Mouse (Mus musculus) ovary, adult 18-20 months (tissue): ENCODE results near the gene Vps72.
"Not testable (repeated sequence)": the region's sequence is repeated elsewhere in the genome, so short reads cannot be mapped to it uniquely, and the experiment has no call there.

Experiments
- DNase-seq: peaks from one replicate; pipeline ENCODE4 v3.0.0; 2022; ENCODE audit warnings: low spot score, mixed read lengths

Gene Vps72

DNA sequence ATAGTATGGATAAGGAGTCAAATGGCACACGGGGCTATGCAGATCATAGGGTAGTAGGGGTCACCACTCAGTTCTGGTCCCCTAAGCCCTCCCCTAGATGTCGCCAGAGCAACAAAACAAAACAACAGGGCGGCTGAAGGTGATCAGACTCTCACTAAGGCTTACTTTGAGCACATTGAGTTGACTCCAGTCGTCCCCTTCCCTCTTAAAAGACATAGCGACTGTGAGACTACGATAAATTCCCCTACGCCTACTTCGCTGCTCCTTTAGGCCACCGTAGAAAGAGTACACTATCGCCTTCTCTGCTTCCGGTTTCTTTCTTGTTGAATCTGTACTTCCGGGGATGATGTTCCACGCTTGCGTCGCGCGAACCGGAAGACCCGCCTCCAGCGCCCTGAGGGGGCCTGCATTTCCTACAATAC, 22.9 kb downstream of the Vps72 start, which contains the start of the genes Scnm1 and Lysmd1:
Gene Scnm1, minus strand, starts transcription at position 332 of the 422 bp plus-strand sequence.
Gene Lysmd1, plus strand, starts transcription at position 409 of the 422 bp plus-strand sequence.
- peak; percentile 89 for DNase-seq

DNA sequence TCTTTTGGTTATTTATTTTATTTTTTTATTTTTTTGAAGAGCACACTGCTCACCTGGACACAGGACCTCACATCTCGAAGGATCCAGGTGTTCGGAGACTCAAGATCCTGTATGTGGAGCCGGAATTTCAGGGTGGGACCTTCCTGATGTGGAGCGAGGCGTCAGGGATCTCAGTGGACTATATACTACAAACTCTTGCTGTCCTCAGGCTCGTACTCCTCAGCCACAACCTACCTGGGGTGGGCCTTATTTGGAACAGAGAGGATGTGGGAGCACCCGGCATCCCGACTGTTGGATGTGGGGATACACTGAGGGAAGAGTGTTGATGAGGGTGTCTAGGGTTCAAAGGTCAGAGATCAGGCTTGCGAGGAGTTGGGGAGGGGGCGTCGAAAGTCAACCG, 23.3 kb downstream of the Vps72 start:
- DNase-seq: not testable (repeated sequence)

DNA sequence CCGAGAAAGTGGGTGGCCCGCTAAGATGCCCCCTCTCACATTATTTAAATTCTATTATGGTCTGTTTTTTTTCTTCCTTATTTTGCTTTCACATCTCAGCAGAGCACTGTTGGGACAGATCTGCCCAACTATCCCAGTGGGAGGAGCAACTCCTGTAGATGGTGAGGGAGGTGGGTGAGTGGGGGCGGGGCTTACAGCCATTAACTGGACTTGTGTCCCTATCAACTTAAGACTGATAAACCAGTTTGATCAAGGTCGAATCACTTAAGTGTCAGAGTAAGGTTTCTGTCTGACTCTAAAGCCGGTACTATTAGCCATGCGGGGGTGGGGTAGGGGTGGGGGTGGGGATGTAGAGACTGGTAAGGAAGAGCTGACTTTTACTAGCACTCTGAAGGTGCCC, 24.2 kb downstream of the Vps72 start:
- peak; percentile 72 for DNase-seq

DNA sequence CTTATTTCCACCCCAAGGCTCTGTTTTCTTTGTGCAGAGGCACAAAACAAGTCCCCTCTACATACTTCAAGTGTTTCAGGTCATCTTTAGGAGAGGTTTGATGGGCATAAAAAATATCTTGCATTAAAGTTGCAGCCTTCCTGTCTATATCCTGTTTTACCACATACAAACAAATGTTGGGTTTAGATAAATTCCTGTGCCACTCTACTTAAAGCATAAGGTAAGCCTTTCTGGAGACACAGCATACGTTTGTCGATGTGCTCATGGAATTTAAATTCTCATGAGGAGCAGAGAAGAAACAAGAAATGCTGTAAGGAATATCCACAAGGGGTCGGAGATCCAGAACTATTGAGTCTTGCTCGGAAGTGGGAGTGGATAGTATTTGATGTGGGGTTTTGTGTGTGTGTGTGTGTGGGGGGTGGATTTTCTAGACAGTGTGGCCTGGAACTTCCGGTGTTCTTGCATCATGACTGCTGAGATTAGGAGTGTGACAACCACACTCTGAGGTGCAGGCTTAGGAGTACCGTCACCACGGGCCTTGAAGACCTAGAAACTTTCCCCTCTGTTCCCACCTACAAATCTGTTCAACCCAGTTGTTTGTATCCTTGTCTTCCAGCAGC, 24.7 kb downstream of the Vps72 start:
- DNase-seq: no peak

DNA sequence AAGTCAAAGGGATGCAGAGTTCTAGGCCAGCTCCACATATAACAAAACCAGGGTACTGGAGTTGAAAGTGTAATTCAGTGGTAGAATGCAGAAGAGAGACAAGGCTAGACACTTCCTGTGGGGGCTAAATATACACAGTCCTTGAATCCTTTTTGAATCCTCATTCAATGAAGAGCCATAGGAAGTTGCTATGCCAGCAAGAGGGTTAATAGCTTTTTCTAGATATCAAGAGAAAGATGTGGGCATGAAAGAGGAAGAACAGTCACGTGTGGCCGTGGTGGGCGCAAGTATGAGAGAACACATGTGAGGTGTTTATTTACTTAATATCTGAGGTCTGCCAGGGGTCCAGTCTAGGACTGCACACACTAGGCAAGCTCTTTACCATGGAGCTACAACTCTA, 25.5 kb downstream of the Vps72 start:
- DNase-seq: no peak

DNA sequence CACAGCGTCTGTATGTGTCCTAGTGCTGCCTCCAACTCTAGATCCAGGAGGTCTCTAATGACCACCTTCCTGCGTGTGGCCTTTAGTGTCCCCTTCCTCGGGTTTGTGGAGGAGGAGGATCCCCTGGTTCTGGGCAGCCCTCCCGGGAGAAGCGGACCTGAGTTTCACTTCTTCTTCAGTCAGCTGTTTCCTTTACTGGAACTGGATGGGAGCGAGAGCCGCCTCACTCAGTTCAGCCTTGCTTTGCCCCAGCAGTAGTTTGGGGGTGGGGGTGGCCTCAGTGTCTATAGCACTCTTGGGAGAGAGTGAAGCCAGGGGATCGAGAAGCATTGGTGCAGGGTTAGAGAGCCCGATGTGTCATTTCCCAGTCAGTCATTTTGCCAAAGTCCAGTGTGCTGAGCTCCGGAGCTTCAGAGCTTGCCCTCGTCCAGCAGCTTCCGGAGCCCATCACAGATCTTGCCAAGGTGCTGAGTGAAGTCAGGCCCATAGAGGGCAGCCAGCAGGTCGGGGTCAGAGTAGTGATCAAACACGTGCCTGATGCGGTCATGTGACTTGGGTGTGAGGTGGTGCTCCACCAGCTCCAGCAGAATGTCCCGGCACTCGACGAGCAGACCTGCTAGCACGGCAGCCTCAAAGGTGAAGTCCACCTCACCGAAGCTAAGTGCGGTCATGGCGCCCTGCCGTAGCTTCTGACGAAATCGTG, 28.9 kb downstream of the Vps72 start:
- DNase-seq: no peak

DNA sequence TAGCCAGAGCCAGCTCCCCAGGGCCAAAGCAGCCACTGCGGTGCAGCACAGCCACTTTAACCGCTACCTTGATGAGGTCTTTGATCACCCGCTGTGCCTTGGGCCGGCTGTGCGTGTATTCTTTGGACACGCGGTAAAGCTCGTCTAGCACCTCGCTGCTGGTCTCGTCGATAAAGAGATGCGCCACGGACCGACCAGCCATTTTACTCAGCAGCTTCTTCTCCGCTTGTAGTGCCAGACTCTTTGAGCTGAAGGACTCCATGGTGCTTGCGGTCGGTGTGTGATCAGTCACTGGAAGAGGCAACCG, 29.4 kb downstream of the Vps72 start:
- no peak for DNase-seq

DNA sequence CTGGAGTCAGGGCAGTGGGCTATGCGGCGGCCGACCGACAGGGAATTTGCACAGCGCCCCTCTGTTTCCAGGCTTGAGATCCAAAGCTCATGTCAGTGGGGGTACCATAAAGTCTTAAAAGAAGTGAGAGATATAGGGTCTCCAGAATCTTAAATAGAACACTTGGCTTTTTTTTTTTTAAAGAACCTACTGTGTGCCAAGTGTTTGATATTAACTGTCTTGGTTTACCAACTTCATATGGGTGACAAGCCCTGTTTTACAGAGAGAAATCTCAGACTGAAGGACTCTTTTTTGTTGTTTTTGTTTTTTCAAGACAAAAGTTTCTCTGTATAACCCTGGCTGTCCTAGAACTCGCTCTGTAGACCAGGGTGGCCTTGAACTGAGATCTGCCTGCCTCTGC, 30.0 kb downstream of the Vps72 start:
- no peak for DNase-seq

DNA sequence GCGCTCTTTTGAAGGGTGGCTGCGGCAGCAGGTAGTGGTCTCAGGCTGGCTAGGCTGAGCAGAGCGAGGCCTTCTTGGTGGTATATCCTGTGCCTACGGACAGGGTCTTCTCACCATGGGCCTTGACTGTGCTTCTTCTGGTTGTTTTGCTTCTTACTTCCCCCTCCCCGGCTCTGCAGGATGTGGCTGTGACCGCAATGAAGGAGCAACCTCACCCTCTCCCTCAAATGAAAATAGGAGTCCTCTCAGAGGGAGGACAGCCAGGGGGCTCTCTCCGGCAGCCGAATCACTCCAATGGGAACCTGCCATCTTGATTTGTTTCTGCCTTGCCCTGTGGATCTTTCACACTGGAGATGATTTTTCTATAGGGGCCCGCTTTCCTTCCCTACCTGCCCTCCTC, 30.7 kb downstream of the Vps72 start:
- DNase-seq: no peak

DNA sequence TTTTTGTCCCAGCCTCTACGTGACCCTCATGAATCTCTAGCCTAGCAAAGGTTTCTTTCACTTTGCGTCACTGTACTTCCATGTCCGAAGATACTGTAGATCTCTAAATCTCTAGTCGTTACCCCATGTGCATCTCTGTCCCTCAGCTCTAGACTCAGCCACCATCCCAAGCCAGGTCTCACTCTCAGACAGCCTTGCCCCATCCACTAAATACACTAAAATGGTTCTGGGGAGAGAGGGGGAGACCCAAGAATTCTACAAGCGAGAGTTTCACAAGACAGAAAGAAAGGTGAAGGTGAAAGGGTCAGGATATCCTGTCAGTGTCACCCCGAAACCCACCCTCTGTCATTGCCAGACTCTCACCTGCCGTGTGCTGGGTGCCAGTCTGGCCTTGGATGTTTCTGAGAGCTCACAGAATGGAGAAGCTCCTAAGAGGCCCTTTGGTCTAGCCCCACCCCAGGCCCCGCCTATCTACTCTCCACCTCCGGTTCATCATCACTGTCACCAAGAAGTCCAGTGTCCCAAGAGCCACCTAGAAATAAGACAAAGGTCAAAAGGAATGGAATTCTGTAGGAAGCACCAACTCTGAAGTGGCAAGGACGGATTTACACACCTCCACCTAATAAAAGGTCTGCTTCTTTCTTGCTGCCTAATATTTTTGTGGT, 31.3 kb downstream of the Vps72 start, which contains the start of gene Tnfaip8l2:
Gene Tnfaip8l2, minus strand, starts transcription at position 409 of the 665 bp plus-strand sequence.
- DNase-seq: no peak

DNA sequence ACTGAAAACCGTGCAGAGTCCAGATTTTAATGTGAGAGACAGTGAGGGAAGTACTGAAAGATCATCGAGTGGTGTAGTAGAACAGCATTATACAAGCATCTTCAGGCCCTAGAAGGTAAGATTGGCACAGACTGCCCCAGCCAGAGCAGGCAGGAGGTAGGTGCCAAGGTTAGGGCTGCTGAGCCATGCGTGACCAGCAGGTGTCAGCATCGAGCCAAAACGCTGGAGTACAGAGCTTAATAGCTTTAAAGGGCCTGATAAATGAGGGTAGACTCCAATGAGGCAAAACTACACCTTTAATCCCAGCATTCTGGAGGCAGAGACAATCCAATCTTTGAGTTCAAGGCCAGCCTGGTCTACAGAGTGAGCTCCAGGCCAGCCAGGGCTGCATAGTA, 31.8 kb downstream of the Vps72 start:
- DNase-seq: peak; percentile 66

DNA sequence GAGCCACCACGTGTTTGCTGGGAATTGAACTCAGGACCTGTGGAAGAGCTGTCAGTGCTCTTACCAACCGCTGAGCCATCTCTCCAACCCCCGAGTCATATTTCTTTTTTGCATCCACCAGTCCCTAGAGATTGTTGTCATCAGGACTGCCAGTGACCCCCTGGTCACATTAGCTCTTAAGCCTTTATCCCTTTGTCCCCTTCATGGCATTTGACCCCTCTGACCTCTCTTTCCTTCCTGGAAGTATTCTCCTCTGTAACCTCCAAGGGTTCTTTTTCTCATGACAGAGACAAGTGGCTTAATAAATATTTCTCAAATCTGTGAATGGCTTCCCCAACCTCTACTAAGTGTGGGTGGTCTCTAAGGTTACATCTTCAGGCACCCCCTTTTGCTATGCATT, 37.1 kb downstream of the Vps72 start:
- no peak for DNase-seq

DNA sequence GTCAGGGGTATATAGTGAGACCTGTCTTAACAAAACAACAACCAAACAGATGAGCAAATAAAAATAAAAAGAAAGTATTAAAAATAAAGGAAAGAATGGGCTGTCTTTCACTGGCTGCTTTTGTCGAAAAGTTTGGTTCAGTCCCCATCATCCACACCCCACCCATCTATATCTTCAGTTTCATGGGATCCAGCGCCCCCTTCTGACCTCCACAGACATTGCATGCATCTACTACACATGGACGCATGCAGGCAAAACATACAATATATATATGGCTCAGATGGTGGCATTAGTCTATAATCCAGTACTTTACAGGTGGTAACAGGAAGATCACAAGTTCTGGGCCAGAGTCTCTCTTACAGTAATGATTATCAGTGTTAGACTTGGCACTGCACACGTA, 43.1 kb downstream of the Vps72 start:
- DNase-seq: no peak

DNA sequence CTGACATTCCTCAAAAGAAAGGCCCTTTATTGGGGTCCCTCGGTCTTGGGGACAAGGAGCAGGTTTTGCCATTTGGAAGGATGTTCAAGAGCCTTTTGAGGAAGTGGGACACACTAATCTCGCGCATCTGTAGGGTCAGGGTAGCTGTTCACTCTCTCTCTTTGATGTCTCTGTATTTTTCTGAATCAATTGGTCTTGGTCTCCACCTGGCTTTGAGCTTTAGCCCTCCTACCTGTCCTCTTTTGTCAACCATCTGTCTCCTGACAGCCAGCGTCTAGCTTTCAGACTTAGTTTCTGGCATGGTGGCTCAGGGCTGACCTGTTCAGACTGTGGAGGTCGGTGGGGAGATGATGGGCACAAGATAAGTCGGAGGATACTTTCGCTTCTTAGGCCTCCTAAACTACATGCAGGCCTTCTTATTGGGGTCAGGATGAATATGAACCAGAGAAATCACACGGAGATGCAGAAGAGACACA, 48.7 kb downstream of the Vps72 start:
- no peak for DNase-seq

DNA sequence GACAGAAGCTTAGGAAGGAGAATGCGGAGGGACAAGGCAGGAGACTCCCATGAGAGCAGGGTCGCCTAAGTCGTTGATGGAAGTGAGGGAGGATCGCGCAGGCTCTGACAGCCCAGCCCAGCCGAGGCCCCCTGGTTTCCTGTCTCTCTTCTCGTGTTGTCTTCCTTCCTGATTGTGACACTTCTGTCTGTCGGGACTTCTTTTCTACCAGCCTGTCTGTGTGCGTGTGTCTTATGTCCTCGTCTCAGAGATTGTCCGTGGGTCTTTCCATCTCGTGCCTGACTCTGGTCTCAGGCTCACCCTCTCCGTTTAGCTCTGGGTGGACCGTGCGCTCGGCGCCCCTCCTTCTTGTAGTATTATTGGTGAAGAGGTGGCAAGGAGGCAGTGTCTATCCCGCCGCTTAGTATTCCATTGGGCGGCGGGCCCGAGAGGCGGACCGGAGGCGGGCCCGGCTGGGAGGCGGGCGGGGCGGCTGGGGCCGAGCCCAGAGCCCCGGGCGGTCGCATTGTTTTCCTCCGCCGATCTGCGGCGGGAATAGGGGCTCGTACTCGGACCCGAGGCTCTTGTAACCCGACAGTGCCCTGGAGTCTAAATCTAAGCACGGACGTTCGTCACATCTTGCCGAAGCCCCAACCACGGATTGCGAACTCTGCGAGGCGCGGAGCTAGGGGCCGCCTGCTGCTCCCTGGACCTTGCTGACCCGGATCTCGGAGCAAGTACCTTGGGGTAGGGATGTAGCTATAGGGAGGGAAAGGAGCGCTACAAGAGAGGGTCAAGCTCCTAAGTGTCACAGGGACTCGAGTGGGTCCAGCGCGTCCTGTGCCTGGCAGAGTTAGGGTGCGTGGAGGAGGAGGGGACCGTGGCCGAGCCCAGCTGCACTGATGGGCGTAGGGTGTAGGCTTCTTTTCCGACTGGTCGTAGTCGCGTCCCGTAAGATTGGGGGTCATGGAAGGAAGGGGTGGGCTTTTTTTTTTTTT, 49.5 kb downstream of the Vps72 start, which contains the start of gene Sema6c:
Gene Sema6c, plus strand, starts transcription at position 471 of the 977 bp plus-strand sequence.
- peak; percentile 88 for DNase-seq

DNA sequence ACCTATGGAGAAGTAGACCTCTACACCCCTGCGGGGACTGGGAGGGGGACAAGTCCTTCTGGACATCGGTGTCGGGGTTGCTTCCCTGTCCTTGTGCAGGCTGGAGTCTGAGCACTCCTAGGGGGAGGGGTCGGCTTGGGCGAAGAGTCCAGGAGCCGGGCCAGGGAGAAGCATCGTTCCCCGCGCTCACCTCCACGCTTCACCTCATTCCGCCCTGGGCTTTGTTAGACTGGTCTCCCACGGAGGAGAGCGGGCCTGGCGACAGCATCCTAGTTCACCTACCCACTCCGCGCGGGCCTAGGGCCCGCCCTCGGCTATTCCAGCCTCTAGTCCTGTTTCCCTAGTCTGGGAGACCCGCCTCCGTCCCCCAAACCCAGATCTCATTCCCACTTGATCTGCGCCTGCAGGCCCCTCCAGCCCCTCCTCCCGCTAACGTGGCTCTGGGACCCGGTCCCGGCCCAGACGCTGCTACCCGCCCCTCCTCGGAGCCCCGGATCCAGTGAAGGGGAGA, 50.3 kb downstream of the Vps72 start:
- DNase-seq: no peak

DNA sequence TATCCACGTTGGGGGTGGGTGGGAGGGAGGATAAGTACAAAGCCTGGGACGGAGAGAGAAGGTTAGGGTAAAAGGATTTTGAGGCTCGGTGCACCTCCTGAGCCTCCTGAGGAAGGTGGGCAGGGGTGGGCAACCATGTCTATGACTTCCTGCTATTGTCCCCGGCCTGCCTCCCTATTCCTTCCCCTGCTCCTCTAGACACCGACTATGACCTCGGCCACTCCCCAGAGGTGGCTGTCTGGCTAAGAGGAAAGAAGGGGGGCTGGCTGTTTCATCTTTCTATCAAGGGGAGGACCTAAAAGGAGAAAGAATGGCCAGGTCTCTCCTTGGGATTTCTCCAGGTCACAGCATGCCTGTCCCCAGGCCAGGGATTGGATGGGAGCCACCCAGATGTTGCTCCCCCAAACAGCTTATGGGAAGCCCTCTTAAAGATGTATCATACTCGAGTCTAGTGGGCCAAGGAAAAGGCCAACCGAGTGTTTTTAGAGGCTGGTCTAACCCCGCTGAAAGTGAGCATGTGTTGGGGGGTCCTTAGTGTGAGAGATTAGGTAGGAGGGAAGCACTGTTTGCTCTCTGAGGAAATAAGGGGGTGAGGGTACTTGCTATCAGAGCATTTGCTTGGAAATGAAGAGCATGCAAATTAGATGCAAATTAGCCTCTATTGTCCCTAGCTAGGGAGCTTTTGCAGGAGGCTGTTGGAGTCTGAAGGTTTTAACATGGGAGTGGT, 51.0 kb downstream of the Vps72 start:
- no peak for DNase-seq

DNA sequence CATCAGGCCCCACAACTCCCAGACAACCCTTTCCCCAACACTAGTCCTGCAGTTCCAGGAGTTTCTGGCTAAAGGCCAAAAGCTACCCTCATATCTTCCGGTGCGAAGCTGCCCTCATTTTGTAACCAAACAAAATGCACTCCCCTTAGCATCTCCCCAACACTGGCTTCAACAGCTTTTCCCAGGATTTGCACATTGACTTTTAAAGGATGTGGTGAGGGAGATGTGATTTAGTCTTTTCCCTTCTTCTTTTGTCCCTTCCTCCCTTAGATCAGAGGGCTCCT, 51.5 kb downstream of the Vps72 start:
- no peak for DNase-seq

DNA sequence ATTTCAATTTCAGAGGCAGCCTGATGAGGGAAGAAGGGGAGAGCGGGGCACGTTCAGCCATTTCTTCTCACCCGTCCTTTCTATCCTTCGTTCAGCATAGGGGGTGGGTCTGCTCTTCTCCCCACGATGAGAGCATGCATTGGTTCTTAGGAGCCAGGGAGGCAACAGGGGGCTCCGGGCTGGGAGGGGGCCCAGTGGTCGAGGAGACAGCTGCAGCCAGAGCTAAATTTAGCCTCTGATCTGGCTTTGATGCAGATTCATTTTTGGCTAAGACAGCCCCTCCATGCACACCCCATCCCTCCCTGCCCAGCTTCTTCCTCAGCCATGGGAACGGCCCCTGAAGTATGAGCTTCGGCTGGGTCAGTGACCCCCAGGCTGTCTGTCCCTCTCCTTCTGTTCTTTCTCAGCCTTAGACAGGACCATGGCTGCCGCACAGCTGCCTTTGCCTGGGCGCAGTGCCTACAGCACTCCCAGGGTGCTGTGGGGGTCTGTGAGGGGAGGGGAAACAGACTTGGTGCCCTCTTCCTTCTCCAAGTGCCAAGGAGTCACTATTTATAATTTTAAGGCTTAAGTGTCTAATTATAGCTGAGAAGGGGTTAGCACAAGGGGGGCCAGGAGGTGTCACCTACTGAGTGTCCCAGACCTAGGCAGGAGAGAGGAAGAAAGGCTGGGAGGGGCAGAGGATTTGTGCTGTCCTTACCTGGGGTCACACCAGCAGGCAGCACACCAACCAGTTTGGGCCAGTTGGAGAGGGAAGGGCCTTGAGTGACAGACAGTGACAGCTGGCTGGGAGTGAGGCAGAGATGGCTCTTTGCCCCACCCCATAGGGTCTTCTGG, 52.8 kb downstream of the Vps72 start:
- no peak for DNase-seq

DNA sequence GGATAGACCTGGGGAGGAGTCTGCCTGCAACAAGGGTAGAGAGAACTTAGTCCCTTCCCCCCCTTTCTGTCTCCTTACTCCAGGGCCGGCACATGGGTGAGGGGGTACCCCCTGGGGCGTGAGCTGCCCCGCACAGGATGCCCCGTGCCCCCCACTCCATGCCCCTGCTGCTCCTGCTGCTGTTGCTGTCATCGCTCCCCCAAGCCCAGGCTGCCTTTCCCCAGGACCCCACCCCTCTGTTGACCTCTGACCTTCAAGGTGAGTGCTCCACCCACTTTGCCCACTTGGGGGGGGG, 53.4 kb downstream of the Vps72 start:
- no peak for DNase-seq

DNA sequence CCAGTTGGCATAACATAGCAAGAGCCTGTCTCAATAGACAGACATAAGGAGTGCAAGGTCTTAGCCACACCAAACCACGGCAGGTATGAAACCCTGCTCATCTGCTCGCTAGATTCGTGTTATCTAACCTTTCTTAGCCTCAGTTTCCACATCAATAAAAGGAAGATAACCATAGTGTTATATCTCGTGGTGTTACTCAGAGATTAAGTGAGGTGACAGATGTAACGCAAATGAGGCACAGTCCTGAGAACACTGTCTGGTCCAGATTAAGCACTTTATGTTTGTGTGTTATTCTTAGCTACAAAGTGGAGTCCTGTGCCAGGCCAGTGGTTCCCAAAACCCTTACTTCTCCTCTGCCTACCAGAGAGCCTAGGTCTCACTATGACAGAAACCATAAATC, 54.0 kb downstream of the Vps72 start:
- no peak for DNase-seq
